Mouse (Mus musculus) mouse embryonic stem cell (cell line): ENCODE data around the gene Gm37240.

ENCODE experiments used
- in situ Hi-C, 2 experiments: fragments of 300-500 bp; cut with MboI; formaldehyde crosslinking; loops; 1 replicate in 1 of 2; 3 replicates in 1 of 2; pipeline ENCODE4 v1.14.3; 2019 to 2020; ENCODE audit warnings: low sequenced_read_pairs in 2 of 2, low pct_unique_long_range_greater_than_20kb in 1 of 2, mixed read lengths in 1 of 2; ENCODE audit not compliant: unreplicated experiment in 1 of 2

The Gm37240 gene

GRCm38 (mm10) chr3:84748139-84748538 lies 1139.2 kb downstream of the Gm37240 start:
- in situ Hi-C loops: no loop called here

- in situ Hi-C loops: no loop called here
These were observed 1141.7 kb downstream of the Gm37240 start for GRCm38 (mm10) chr3:84745537-84746189.

GRCm38 (mm10) chr3:84744707-84745106 lies 1142.6 kb downstream of the Gm37240 start:
- in situ Hi-C loops: no loop called here

- in situ Hi-C loops: no loop called here
These were observed 1147.2 kb downstream of the Gm37240 start for GRCm38 (mm10) chr3:84740050-84740596.

GRCm38 (mm10) chr3:84737137-84737536 lies 1150.2 kb downstream of the Gm37240 start:
- in situ Hi-C loops: no loop called here

GRCm38 (mm10) chr3:84735716-84736115 lies 1151.6 kb downstream of the Gm37240 start:
- in situ Hi-C loops: no loop called here

- in situ Hi-C loops: no loop called here
These were observed 1154.8 kb downstream of the Gm37240 start for GRCm38 (mm10) chr3:84732516-84732915.

GRCm38 (mm10) chr3:84732016-84732502 lies 1155.3 kb downstream of the Gm37240 start:
- in situ Hi-C loops: no loop called here

- in situ Hi-C loops: no loop called here
These were observed 1155.8 kb downstream of the Gm37240 start for GRCm38 (mm10) chr3:84731403-84732015.

GRCm38 (mm10) chr3:84731003-84731402 lies 1156.3 kb downstream of the Gm37240 start:
- in situ Hi-C loops: no loop called here

GRCm38 (mm10) chr3:84729806-84730205 lies 1157.5 kb downstream of the Gm37240 start:
- in situ Hi-C loops: no loop called here

- in situ Hi-C loops: no loop called here
These were observed 1163.3 kb downstream of the Gm37240 start for GRCm38 (mm10) chr3:84723996-84724395.

- in situ Hi-C loops: no loop called here
These were observed 1164.6 kb downstream of the Gm37240 start for GRCm38 (mm10) chr3:84722680-84723079.

GRCm38 (mm10) chr3:84715073-84715768 lies 1172.1 kb downstream of the Gm37240 start:
- in situ Hi-C loops: no loop called here

- in situ Hi-C loops: no loop called here
These were observed 1174.4 kb downstream of the Gm37240 start for GRCm38 (mm10) chr3:84712941-84713340.

- in situ Hi-C loops: no loop called here
These were observed 1176.6 kb downstream of the Gm37240 start for GRCm38 (mm10) chr3:84710723-84711122.

- in situ Hi-C loops: no loop called here
These were observed 1177.4 kb downstream of the Gm37240 start for GRCm38 (mm10) chr3:84709967-84710366.

GRCm38 (mm10) chr3:84709100-84709499 lies 1178.2 kb downstream of the Gm37240 start:
- in situ Hi-C loops: no loop called here

- in situ Hi-C loops: no loop called here
These were observed 1178.8 kb downstream of the Gm37240 start for GRCm38 (mm10) chr3:84708469-84708868.
